Mouse (Mus musculus) midbrain, embryonic 11.5 days (tissue): ENCODE results near the gene Lipe. TPM values are rescaled to one million over a fixed set of nuclear protein-coding genes. Genes with fewer than 3 reads are reported as not detected.

Experiments
- polyA plus RNA-seq: library from polyadenylated mRNA; unstranded; fragments of >200 nt; fragmentation: Nextera tagmentation; extraction: Ambion mirVana; gene quantifications from 2 replicates; pipeline ENCODE4 v1.2.1, GENCODE M21; 2014

Lipe gene
- polyA plus RNA-seq, 1 experiment from 2014 or later = 1.7 TPM

Other genes with a start within 250 kb of the Lipe start
- gene Pou2f2, start 219.0 kb downstream of the Lipe start, polyA plus RNA-seq = 26.6 and 31.3 TPM in 2 replicates
- gene Dedd2, start 178.1 kb downstream of the Lipe start, polyA plus RNA-seq = 6.9 and 7.7 TPM in 2 replicates
- gene Zfp526, start 177.3 kb downstream of the Lipe start, polyA plus RNA-seq = 2.7 and 3.2 TPM in 2 replicates
- gene Gsk3a, start 160.9 kb downstream of the Lipe start, polyA plus RNA-seq = 12.8 and 14.6 TPM in 2 replicates
- 11.7 and 13.9 TPM in 2 replicates for gene Erf, start 147.9 kb downstream of the Lipe start, polyA plus RNA-seq
- gene Cic, start 131.0 kb downstream of the Lipe start, polyA plus RNA-seq = 25.5 and 29.7 TPM in 2 replicates
- gene Pafah1b3, start 100.7 kb downstream of the Lipe start, polyA plus RNA-seq = 306 and 332 TPM in 2 replicates
- gene Prr19, start 97.3 kb downstream of the Lipe start, polyA plus RNA-seq = 1.1 and 1.2 TPM in 2 replicates
- gene Tmem145, start 92.6 kb downstream of the Lipe start, polyA plus RNA-seq = 7.2 and 7.7 TPM in 2 replicates
- gene Megf8, start 81.5 kb downstream of the Lipe start, polyA plus RNA-seq = 9.1 and 10.3 TPM in 2 replicates
- not detected in 2 replicates for gene Cnfn, start 29.0 kb downstream of the Lipe start, polyA plus RNA-seq
- 0.18 and 0.22 TPM in 2 replicates for gene Cxcl17, start 14.2 kb upstream of the Lipe start, polyA plus RNA-seq
- 0.45 and 0.54 TPM in 2 replicates for gene Ceacam1, start 78.9 kb upstream of the Lipe start, polyA plus RNA-seq
- not detected in 2 replicates for gene Ceacam2, start 141.1 kb upstream of the Lipe start, polyA plus RNA-seq
- not detected in 2 replicates for gene Erich4, start 217.2 kb upstream of the Lipe start, polyA plus RNA-seq
- 22.0 and 24.6 TPM in 2 replicates for gene Dmac2, start 220.7 kb upstream of the Lipe start, polyA plus RNA-seq
- 0.36 and 0.65 TPM in 2 replicates for gene B3gnt8, start 227.9 kb upstream of the Lipe start, polyA plus RNA-seq